Mouse (Mus musculus): ENCODE results near the gene Prcp. TPM values are rescaled to one million over a fixed set of nuclear protein-coding genes. Genes with fewer than 3 reads are reported as not detected.
"Not testable (repeated sequence)": the region's sequence is repeated elsewhere in the genome, so short reads cannot be mapped to it uniquely, and the experiment has no call there.

Prcp gene
- polyA plus RNA-seq, 1 experiment from 2014 or later: 21.2 TPM

- 77% methylated on average over 3 of the region's 3 CpGs for WGBS
- H3K9ac ChIP-seq (replicated peaks; ENCODE audit: low read length): no peak overlapping the region
- no peak overlapping the region for H3K27ac ChIP-seq (replicated peaks; ENCODE audit: low read depth, low read length)
- no peak overlapping the region for H3K4me2 ChIP-seq (ENCODE audit: low read depth, low read length)
- H3K36me3 ChIP-seq (replicated peaks; ENCODE audit: control insufficient read depth, insufficient read depth, low read depth, low read length): no peaks in the 10 kb centered on the region
- H3K9me3 ChIP-seq (replicated peaks; ENCODE audit: control insufficient read depth, low read length): no peaks in the 10 kb centered on the region
- DNase-seq (ENCODE audit: low spot score) (peak; percentile 90), ATAC-seq (replicated peaks; ENCODE audit: insufficient number of reproducible peaks, low FRiP score, low TSS enrichment, low read depth) (no peak; the same call in 1 of the 2 replicates)
- H3K4me1 ChIP-seq (ENCODE audit: control insufficient read depth, insufficient read depth, low read length): no peaks in the 10 kb centered on the region
- no peaks in the 10 kb centered on the region for H3K27me3 ChIP-seq (ENCODE audit: control insufficient read depth, insufficient read depth, low read length)
- H3K4me3 ChIP-seq (ENCODE audit: low read depth, low read length): no peak overlapping the region
These were observed 90.7 kb downstream of the Prcp start for GRCm38 (mm10) chr7:92964754-92965501.

GRCm38 (mm10) chr7:92967381-92968127 is 93.3 kb downstream of the Prcp start:
- H3K9ac ChIP-seq (replicated peaks; ENCODE audit: low read length): no peak overlapping the region
- WGBS: 71% methylated on average over 10 of the region's 10 CpGs
- H3K27ac ChIP-seq (replicated peaks; ENCODE audit: low read depth, low read length): no peak overlapping the region

GRCm38 (mm10) chr7:92977429-92977828 is 103.2 kb downstream of the Prcp start:
- DNase-seq (ENCODE audit: low spot score): no peak

More at GRCm38 (mm10) chr7:92967381-92968127, 93.3 kb downstream of the Prcp start:
- Histone ChIP-seq H3K9me3 (replicated peaks; ENCODE audit: control insufficient read depth, low read length) (no peaks in the 10 kb centered on the region), H3K4me3 (ENCODE audit: low read depth, low read length) (no peak overlapping the region), H3K4me1 (ENCODE audit: control insufficient read depth, insufficient read depth, low read length) (no peaks in the 10 kb centered on the region), H3K27me3 (ENCODE audit: control insufficient read depth, insufficient read depth, low read length) (no peaks in the 10 kb centered on the region), H3K4me2 (ENCODE audit: low read depth, low read length) (no peak overlapping the region), H3K36me3 (replicated peaks; ENCODE audit: control insufficient read depth, insufficient read depth, low read depth, low read length) (no peaks in the 10 kb centered on the region)
- 0 out of 2 replicates have a peak, but pooled peaks have one; percentile 48 for ATAC-seq (replicated peaks; ENCODE audit: insufficient number of reproducible peaks, low FRiP score, low TSS enrichment, low read depth)
- peak; percentile 61 for DNase-seq (ENCODE audit: low spot score)

GRCm38 (mm10) chr7:92978225-92978624 is 104.0 kb downstream of the Prcp start:
- Histone ChIP-seq H3K4me1 (ENCODE audit: control insufficient read depth, insufficient read depth, low read length) (no peaks in the 10 kb centered on the region), H3K4me2 (ENCODE audit: low read depth, low read length) (no peak overlapping the region), H3K4me3 (ENCODE audit: low read depth, low read length) (no peak overlapping the region), H3K9ac (replicated peaks; ENCODE audit: low read length) (no peak overlapping the region), H3K36me3 (replicated peaks; ENCODE audit: control insufficient read depth, insufficient read depth, low read depth, low read length) (no peaks in the 10 kb centered on the region), H3K27ac (replicated peaks; ENCODE audit: low read depth, low read length) (no peak overlapping the region), H3K9me3 (replicated peaks; ENCODE audit: control insufficient read depth, low read length) (no peaks in the 10 kb centered on the region), H3K27me3 (ENCODE audit: control insufficient read depth, insufficient read depth, low read length) (no peaks in the 10 kb centered on the region)
- 71% methylated on average over 4 of the region's 4 CpGs for WGBS
- DNase-seq (ENCODE audit: low spot score): no peak
- ATAC-seq (replicated peaks; ENCODE audit: insufficient number of reproducible peaks, low FRiP score, low TSS enrichment, low read depth): no peak

More at GRCm38 (mm10) chr7:92977429-92977828, 103.2 kb downstream of the Prcp start:
- no peak overlapping the region for H3K4me3 ChIP-seq (ENCODE audit: low read depth, low read length)
- WGBS: 82% methylated on average over 3 of the region's 3 CpGs
- no peaks in the 10 kb centered on the region for H3K4me1 ChIP-seq (ENCODE audit: control insufficient read depth, insufficient read depth, low read length)
- ATAC-seq (replicated peaks; ENCODE audit: insufficient number of reproducible peaks, low FRiP score, low TSS enrichment, low read depth): no peak
- no peak overlapping the region for H3K27ac ChIP-seq (replicated peaks; ENCODE audit: low read depth, low read length)
- H3K9me3 ChIP-seq (replicated peaks; ENCODE audit: control insufficient read depth, low read length): no peaks in the 10 kb centered on the region
- no peak overlapping the region for H3K4me2 ChIP-seq (ENCODE audit: low read depth, low read length)
- H3K36me3 ChIP-seq (replicated peaks; ENCODE audit: control insufficient read depth, insufficient read depth, low read depth, low read length): no peaks in the 10 kb centered on the region
- no peak overlapping the region for H3K9ac ChIP-seq (replicated peaks; ENCODE audit: low read length)
- no peaks in the 10 kb centered on the region for H3K27me3 ChIP-seq (ENCODE audit: control insufficient read depth, insufficient read depth, low read length)

- WGBS: 28% methylated on average over 6 of the region's 7 CpGs
- not testable (repeated sequence) for H3K9me3 ChIP-seq (replicated peaks; ENCODE audit: control insufficient read depth, low read length); DNase-seq (ENCODE audit: low spot score); H3K4me2 ChIP-seq (ENCODE audit: low read depth, low read length); H3K27ac ChIP-seq (replicated peaks; ENCODE audit: low read depth, low read length); H3K4me1 ChIP-seq (ENCODE audit: control insufficient read depth, insufficient read depth, low read length); H3K4me3 ChIP-seq (ENCODE audit: low read depth, low read length); H3K9ac ChIP-seq (replicated peaks; ENCODE audit: low read length); ATAC-seq (replicated peaks; ENCODE audit: insufficient number of reproducible peaks, low FRiP score, low TSS enrichment, low read depth); H3K36me3 ChIP-seq (replicated peaks; ENCODE audit: control insufficient read depth, insufficient read depth, low read depth, low read length); H3K27me3 ChIP-seq (ENCODE audit: control insufficient read depth, insufficient read depth, low read length)
These were observed 104.5 kb downstream of the Prcp start for GRCm38 (mm10) chr7:92978720-92979119.

- Histone ChIP-seq H3K4me2 (ENCODE audit: low read depth, low read length) (no peak overlapping the region), H3K27ac (replicated peaks; ENCODE audit: low read depth, low read length) (no peak overlapping the region), H3K4me1 (ENCODE audit: control insufficient read depth, insufficient read depth, low read length) (no peaks in the 10 kb centered on the region), H3K36me3 (replicated peaks; ENCODE audit: control insufficient read depth, insufficient read depth, low read depth, low read length) (no peaks in the 10 kb centered on the region), H3K27me3 (ENCODE audit: control insufficient read depth, insufficient read depth, low read length) (no peaks in the 10 kb centered on the region), H3K9me3 (replicated peaks; ENCODE audit: control insufficient read depth, low read length) (no peaks in the 10 kb centered on the region), H3K9ac (replicated peaks; ENCODE audit: low read length) (no peak overlapping the region), H3K4me3 (ENCODE audit: low read depth, low read length) (no peak overlapping the region)
- ATAC-seq (replicated peaks; ENCODE audit: insufficient number of reproducible peaks, low FRiP score, low TSS enrichment, low read depth): no peak
- WGBS: 44% methylated on average over 2 of the region's 2 CpGs
- DNase-seq (ENCODE audit: low spot score): no peak
These were observed 106.5 kb downstream of the Prcp start for GRCm38 (mm10) chr7:92980741-92981140.

- Histone ChIP-seq H3K4me2 (ENCODE audit: low read depth, low read length) (no peak overlapping the region), H3K27me3 (ENCODE audit: control insufficient read depth, insufficient read depth, low read length) (no peaks in the 10 kb centered on the region), H3K9ac (replicated peaks; ENCODE audit: low read length) (no peak overlapping the region), H3K9me3 (replicated peaks; ENCODE audit: control insufficient read depth, low read length) (no peaks in the 10 kb centered on the region), H3K36me3 (replicated peaks; ENCODE audit: control insufficient read depth, insufficient read depth, low read depth, low read length) (no peaks in the 10 kb centered on the region), H3K4me1 (ENCODE audit: control insufficient read depth, insufficient read depth, low read length) (no peaks in the 10 kb centered on the region), H3K4me3 (ENCODE audit: low read depth, low read length) (no peak overlapping the region), H3K27ac (replicated peaks; ENCODE audit: low read depth, low read length) (no peak overlapping the region)
- no peak for ATAC-seq (replicated peaks; ENCODE audit: insufficient number of reproducible peaks, low FRiP score, low TSS enrichment, low read depth)
- no peak for DNase-seq (ENCODE audit: low spot score)
- WGBS: 68% methylated on average over 2 of the region's 2 CpGs
These were observed 107.6 kb downstream of the Prcp start for GRCm38 (mm10) chr7:92981864-92982263.
